Mouse (Mus musculus) CH12.LX (cell line): ENCODE measurements around the gene Myo16. TPM values are rescaled to one million over a fixed set of nuclear protein-coding genes. Genes with fewer than 3 reads are reported as not detected.

Source experiments
- DNase-seq: peaks from one replicate; pipeline ENCODE4 v3.0.0-alpha.2; 2013; ENCODE audit errors: extremely low read depth
- H3K27ac ChIP-seq: 2 replicates; pipeline ENCODE4 v1.5.1; 2012; ENCODE audit warnings: low read depth, mild to moderate bottlenecking, control low read depth, moderate library complexity; ENCODE audit not compliant: insufficient read depth
- H3K27me3 ChIP-seq: replicated peaks from 2 replicates; pipeline ENCODE3; 2012; ENCODE audit warnings: inconsistent platforms
- H3K36me3 ChIP-seq, 2 experiments: replicated peaks in 1 of 2; 2 replicates each; pipeline versions ENCODE3 to v1.6.1; 2012; ENCODE audit warnings: inconsistent platforms in 1 of 2, low read length in 1 of 2, mild to moderate bottlenecking in 1 of 2, mixed read lengths in 1 of 2, moderate library complexity in 1 of 2; ENCODE audit not compliant: control insufficient read depth in 1 of 2, insufficient read depth in 1 of 2
- H3K4me1 ChIP-seq, 2 experiments: 2 replicates each; pipeline ENCODE4 v1.6.1; 2012; ENCODE audit warnings: inconsistent platforms in 1 of 2, moderate library complexity in 1 of 2; ENCODE audit not compliant: insufficient read depth in 2 of 2, control insufficient read depth in 1 of 2
- H3K4me2 ChIP-seq: 2 replicates; pipeline ENCODE4 v1.6.1; 2012; ENCODE audit warnings: low read depth, mild to moderate bottlenecking, control low read depth; ENCODE audit not compliant: poor library complexity, insufficient read depth, severe bottlenecking
- H3K4me3 ChIP-seq, 3 experiments: fragments of 150-350 bp in 1 of 3; sonication (generic) in 1 of 3; replicated peaks in 1 of 3; 2 replicates each; pipeline versions ENCODE3 to v1.5.1; 2011 to 2012; ENCODE audit warnings: low read depth in 2 of 3, low read length in 2 of 3, mild to moderate bottlenecking in 2 of 3, moderate library complexity in 2 of 3, control low read depth in 1 of 3, improper control_type of control experiment in 1 of 3, inconsistent platforms in 1 of 3, mixed read lengths in 1 of 3; ENCODE audit not compliant: poor library complexity in 1 of 3
- H3K79me2 ChIP-seq: replicated peaks from 2 replicates; pipeline ENCODE4 v1.6.1; 2012; ENCODE audit warnings: mild to moderate bottlenecking, moderate library complexity; ENCODE audit not compliant: control insufficient read depth, poor library complexity, insufficient read depth, severe bottlenecking; ENCODE audit errors: extremely low read depth
- H3K9ac ChIP-seq: 2 replicates; pipeline ENCODE4 v1.6.1; 2012; ENCODE audit warnings: low read depth, mild to moderate bottlenecking, control low read depth, moderate library complexity; ENCODE audit not compliant: insufficient read depth
- H3K9me3 ChIP-seq: replicated peaks from 2 replicates; pipeline ENCODE3; 2012; ENCODE audit warnings: low read length, inconsistent platforms, mixed read lengths
- BHLHE40 ChIP-seq: IDR thresholded peaks from 2 replicates; pipeline ENCODE4 v1.6.1; 2011; ENCODE audit warnings: mild to moderate bottlenecking, low read depth, low read length, improper control_type of control experiment
- CHD1 ChIP-seq: IDR thresholded peaks from 2 replicates; pipeline ENCODE4 v1.6.1; 2012; ENCODE audit warnings: low read depth, low read length, improper control_type of control experiment, inconsistent platforms
- CHD2 ChIP-seq: IDR thresholded peaks from 2 replicates; pipeline ENCODE4 v1.6.1; 2011; ENCODE audit warnings: low read length, improper control_type of control experiment
- EP300 ChIP-seq: IDR thresholded peaks from 2 replicates; pipeline ENCODE4 v1.6.1; 2011; ENCODE audit warnings: low read length, improper control_type of control experiment
- GABPA ChIP-seq: IDR thresholded peaks from 2 replicates; pipeline ENCODE4 v1.6.1; 2012; ENCODE audit warnings: low read depth, low read length, improper control_type of control experiment, inconsistent platforms; ENCODE audit not compliant: insufficient replicate concordance
- HCFC1 ChIP-seq: IDR thresholded peaks from 2 replicates; pipeline ENCODE4 v1.6.1; 2012; ENCODE audit warnings: low read depth, mild to moderate bottlenecking, inconsistent platforms, low read length, improper control_type of control experiment
- IRF4 ChIP-seq: IDR thresholded peaks from 2 replicates; pipeline ENCODE4 v1.6.1; 2014; ENCODE audit warnings: low read depth, mild to moderate bottlenecking, inconsistent platforms, low read length, improper control_type of control experiment
- JUN ChIP-seq: IDR thresholded peaks from 2 replicates; pipeline ENCODE4 v1.6.1; 2011; ENCODE audit warnings: low read depth, mild to moderate bottlenecking, low read length, improper control_type of control experiment, moderate library complexity; ENCODE audit not compliant: insufficient read depth
- JUND ChIP-seq: conservative IDR thresholded peaks from 2 replicates; pipeline ENCODE4 v1.6.1; 2011; ENCODE audit warnings: low read depth, low read length, improper control_type of control experiment
- KAT2A ChIP-seq: IDR thresholded peaks from 2 replicates; pipeline ENCODE4 v1.6.1; 2012; ENCODE audit warnings: low read length, improper control_type of control experiment, inconsistent platforms; ENCODE audit not compliant: insufficient replicate concordance
- MAFK ChIP-seq: IDR thresholded peaks from 2 replicates; pipeline ENCODE4 v1.6.1; 2011; ENCODE audit warnings: low read length, improper control_type of control experiment; ENCODE audit not compliant: insufficient replicate concordance
- MAZ ChIP-seq: IDR thresholded peaks from 2 replicates; pipeline ENCODE4 v1.6.1; 2012; ENCODE audit warnings: low read depth, mild to moderate bottlenecking, inconsistent platforms, low read length, improper control_type of control experiment, moderate library complexity
- MXI1 ChIP-seq: IDR thresholded peaks from 2 replicates; pipeline ENCODE4 v1.6.1; 2011; ENCODE audit warnings: mild to moderate bottlenecking, low read depth, low read length, improper control_type of control experiment
- MYC ChIP-seq: IDR thresholded peaks from 2 replicates; pipeline ENCODE4 v1.6.1; 2011; ENCODE audit warnings: low read depth, mild to moderate bottlenecking, improper control_type of control experiment, low read length
- PAX5 ChIP-seq: IDR thresholded peaks from 2 replicates; pipeline ENCODE4 v1.6.1; 2012; ENCODE audit warnings: low read length, inconsistent platforms, mixed read lengths
- POLR2A ChIP-seq: IDR thresholded peaks from 2 replicates; pipeline ENCODE4 v1.6.1; 2011; ENCODE audit warnings: low read depth, mild to moderate bottlenecking, improper control_type of control experiment, low read length
- POLR2AphosphoS2 ChIP-seq: IDR thresholded peaks from 2 replicates; pipeline ENCODE4 v1.6.1; 2011; ENCODE audit warnings: low read depth, low read length, improper control_type of control experiment
- RAD21 ChIP-seq: IDR thresholded peaks from 2 replicates; pipeline ENCODE4 v1.6.1; 2011; ENCODE audit warnings: low read depth, mild to moderate bottlenecking, low read length, improper control_type of control experiment, moderate library complexity
- RCOR1 ChIP-seq: conservative IDR thresholded peaks from 2 replicates; pipeline ENCODE4 v1.6.1; 2012; ENCODE audit warnings: low read depth, mild to moderate bottlenecking, inconsistent platforms, low read length, improper control_type of control experiment
- SMC3 ChIP-seq: IDR thresholded peaks from 2 replicates; pipeline ENCODE4 v1.6.1; 2011; ENCODE audit warnings: low read depth, low read length, improper control_type of control experiment
- TCF12 ChIP-seq: IDR thresholded peaks from 2 replicates; pipeline ENCODE4 v1.6.1; 2014; ENCODE audit warnings: low read depth, mild to moderate bottlenecking, inconsistent platforms, low read length, improper control_type of control experiment
- USF1 ChIP-seq: IDR thresholded peaks from 2 replicates; pipeline ENCODE4 v1.6.1; 2014; ENCODE audit warnings: low read depth, mild to moderate bottlenecking, inconsistent platforms, low read length, improper control_type of control experiment
- USF2 ChIP-seq: conservative IDR thresholded peaks from 2 replicates; pipeline ENCODE4 v1.6.1; 2011; ENCODE audit warnings: low read depth, low read length, improper control_type of control experiment
- ZC3H11A ChIP-seq: IDR thresholded peaks from 2 replicates; pipeline ENCODE4 v1.6.1; 2012; ENCODE audit warnings: low read depth, mild to moderate bottlenecking, inconsistent platforms, low read length, improper control_type of control experiment
- ZKSCAN1 ChIP-seq: IDR thresholded peaks from 2 replicates; pipeline ENCODE4 v1.6.1; 2012; ENCODE audit warnings: low read depth, inconsistent platforms, low read length, improper control_type of control experiment, borderline replicate concordance
- ZNF384 ChIP-seq: IDR thresholded peaks from 2 replicates; pipeline ENCODE4 v1.6.1; 2012; ENCODE audit warnings: low read depth, low read length, improper control_type of control experiment, inconsistent platforms
- dilution Hi-C: fragments of 300-500 bp; cut with MboI; formaldehyde crosslinking; loops from 2 replicates; pipeline ENCODE4 v1.14.3; 2020; ENCODE audit warnings: low sequenced_read_pairs; ENCODE audit not compliant: extremely low pct_unique_long_range_greater_than_20kb, extremely low pct_ligation_motif_present
- in situ Hi-C: fragments of 300-500 bp; cut with MboI; formaldehyde crosslinking; loops from 3 replicates; pipeline ENCODE4 v1.14.3; 2019; ENCODE audit warnings: low sequenced_read_pairs, low pct_ligation_motif_present, low pct_unique_long_range_greater_than_20kb, mixed read lengths
- polyA plus RNA-seq: library from polyadenylated mRNA; unstranded; fragments of >175 nt; gene quantifications from 2 replicates; pipeline ENCODE4 v1.2.1, GENCODE M21; 2012; ENCODE audit warnings: low read depth; ENCODE audit not compliant: insufficient read length
- total RNA-seq, 2 experiments: library from RNA; depleted of rRNA; stranded (reverse); fragments of 300-350 nt in 1 of 2; fragments of >200 nt in 1 of 2; gene quantifications; 2 replicates each; pipeline ENCODE4 v1.2.3; 2012 to 2014

Myo16 gene
- total and polyA plus RNA-seq, 3 experiments, result not detected

DNA sequence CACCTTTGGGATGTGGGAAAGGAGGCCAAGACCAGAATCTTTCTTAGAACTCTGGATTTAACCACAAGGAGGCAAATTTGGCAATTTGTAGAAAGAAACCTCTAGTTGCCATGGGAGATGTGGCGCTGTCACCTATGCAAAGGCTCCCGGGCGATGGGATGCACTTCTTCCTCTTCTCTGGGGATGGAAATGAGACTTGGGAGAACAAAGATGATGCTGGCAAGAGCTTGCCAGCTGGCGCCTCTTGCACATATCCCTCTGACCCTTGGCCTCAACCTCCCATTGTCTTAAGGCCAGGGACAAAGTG, 681 bp downstream of the Myo16 start:
- in situ Hi-C loops, result no loop called here

DNA sequence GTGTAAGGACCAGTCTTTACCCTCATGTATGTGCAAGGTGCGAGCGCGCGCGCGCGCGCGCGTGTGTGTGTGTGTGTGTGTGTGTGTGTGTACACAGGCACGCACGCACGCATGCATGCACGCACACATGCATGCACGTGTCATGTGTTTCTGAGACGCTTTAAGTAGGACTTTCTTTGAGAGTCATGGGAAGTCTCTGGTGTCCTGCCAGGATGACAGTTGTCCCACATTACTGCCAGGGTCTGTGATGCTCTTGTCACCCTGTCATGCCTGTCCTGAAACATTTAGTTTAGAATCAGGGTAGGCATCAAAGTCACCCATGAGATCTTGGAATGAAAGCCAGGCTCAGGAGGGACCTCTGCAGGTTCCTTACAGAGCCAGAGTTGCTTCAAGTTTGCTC, 1.4 kb downstream of the Myo16 start:
- in situ Hi-C loops, result no loop called here
- Histone ChIP-seq H3K4me3 (no peak overlapping the region), H3K9ac (no peak overlapping the region)
- TF ChIP-seq USF2 (no peak), EP300 (no peak), MYC (no peak), JUND (no peak), ZNF384 (no peak)
- TF ChIP-seq, all 38 proteins: peak for 0
- no peaks in the 10 kb centered on the region for H3K27me3 ChIP-seq
- H3K79me2 ChIP-seq, result no peaks in the 10 kb centered on the region
- no peak overlapping the region for H3K27ac ChIP-seq
- no peak overlapping the region for H3K4me2 ChIP-seq
- peaks cover under 1% of the 10 kb centered on the region for H3K9me3 ChIP-seq
- 0 out of 4 replicates have a peak, but pooled peaks cover 0 to 5% of the 10 kb centered on the region in 2 experiments for H3K4me1 ChIP-seq
- dilution Hi-C loops, result no loop called here
- no peak for DNase-seq
- no peaks in the 10 kb centered on the region for H3K36me3 ChIP-seq

More for the DNA sequence above, 681 bp downstream of the Myo16 start:
- Histone ChIP-seq H3K36me3 (no peaks in the 10 kb centered on the region), H3K4me2 (no peak overlapping the region), H3K9me3 (peaks cover 5% of the 10 kb centered on the region), H3K27me3 (no peaks in the 10 kb centered on the region), H3K79me2 (no peaks in the 10 kb centered on the region), H3K9ac (no peak overlapping the region), H3K27ac (no peak overlapping the region), H3K4me1 (0 out of 4 replicates have a peak, but pooled peaks cover 0 to 5% of the 10 kb centered on the region in 2 experiments), H3K4me3 (no peak overlapping the region)
- TF ChIP-seq IRF4 (no peak), ZC3H11A (no peak), CHD2 (no peak), POLR2AphosphoS2 (no peak), KAT2A (no peak), USF1 (no peak), GABPA (no peak), CHD1 (no peak)
- dilution Hi-C loops, result no loop called here
- no peak for DNase-seq

DNA sequence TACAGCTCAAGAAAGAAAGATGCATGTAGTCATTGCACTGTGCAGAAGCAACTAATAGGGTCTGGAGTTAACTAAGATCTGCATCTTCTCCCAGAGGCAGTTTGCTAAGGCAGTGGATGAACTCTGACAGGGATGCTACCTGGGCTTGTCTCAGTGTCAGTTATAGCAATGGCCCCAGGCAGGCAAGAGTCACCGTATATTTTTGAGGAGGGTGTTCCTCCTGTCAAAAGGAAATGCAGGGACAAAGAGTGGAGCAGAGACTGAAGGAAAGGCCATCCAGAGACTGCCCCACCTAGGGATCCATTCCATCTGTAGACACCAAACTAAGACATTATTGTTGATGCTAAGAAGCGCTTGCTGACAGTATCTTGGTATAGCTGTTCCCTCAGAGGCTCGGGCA, 7.4 kb downstream of the Myo16 start:
- H3K9me3 ChIP-seq, result no peaks in the 10 kb centered on the region
- peaks cover 0 to 7% of the 10 kb centered on the region in 2 experiments; a peak in 1 of 4 replicates for H3K4me1 ChIP-seq
- dilution Hi-C loops, result no loop called here
- no peaks in the 10 kb centered on the region for H3K79me2 ChIP-seq
- H3K9ac ChIP-seq, result no peak overlapping the region
- no peak overlapping the region for H3K4me3 ChIP-seq
- in situ Hi-C loops, result no loop called here
- H3K27me3 ChIP-seq, result no peaks in the 10 kb centered on the region
- DNase-seq, result no peak
- no peaks in the 10 kb centered on the region for H3K36me3 ChIP-seq
- no peak overlapping the region for H3K4me2 ChIP-seq
- H3K27ac ChIP-seq, result no peak overlapping the region
- no peak for TF ChIP-seq JUN
- TF ChIP-seq MYC, result no peak
- TF ChIP-seq BHLHE40, result no peak
- TF ChIP-seq ZKSCAN1, result no peak
- no peak for TF ChIP-seq HCFC1
- TF ChIP-seq RAD21, result no peak
- TF ChIP-seq MAFK, result no peak
- TF ChIP-seq PAX5, result no peak
- no peak for TF ChIP-seq CHD2
- TF ChIP-seq KAT2A, result no peak
- no peak for TF ChIP-seq POLR2A
- no peak for TF ChIP-seq RCOR1
- TF ChIP-seq MAZ, result no peak
- TF ChIP-seq SMC3, result no peak
- no peak for TF ChIP-seq MXI1
- TF ChIP-seq USF2, result no peak
- TF ChIP-seq TCF12, result no peak
